Mouse (Mus musculus) heart, embryonic 15.5 days (tissue): ENCODE results near the gene 4933406M09Rik. TPM values are rescaled to one million over a fixed set of nuclear protein-coding genes. Genes with fewer than 3 reads are reported as not detected.

ENCODE experiments used
- ATAC-seq: fragments of 200-750 bp; cut with Nextera tagmentation; replicated peaks from 2 replicates; pipeline ENCODE4 v1.8.0; 2017; ENCODE audit warnings: low read depth, moderate TSS enrichment; ENCODE audit not compliant: insufficient number of reproducible peaks, insufficient read depth, low FRiP score
- H3K27ac ChIP-seq: fragments of 300-500 bp; sonication (generic); 2 replicates; pipeline ENCODE4 v1.5.1; 2015; ENCODE audit warnings: mild to moderate bottlenecking, inconsistent platforms
- H3K27me3 ChIP-seq: fragments of 300-500 bp; sonication (generic); 2 replicates; pipeline ENCODE4 v1.6.1; 2015; ENCODE audit warnings: inconsistent platforms
- H3K36me3 ChIP-seq: fragments of 300-500 bp; sonication (generic); 2 replicates; pipeline ENCODE4 v1.6.1; 2015; ENCODE audit warnings: mild to moderate bottlenecking, inconsistent platforms
- H3K4me1 ChIP-seq: fragments of 300-500 bp; sonication (generic); replicated peaks from 2 replicates; pipeline ENCODE4 v1.6.1; 2015; ENCODE audit warnings: inconsistent platforms
- H3K4me2 ChIP-seq: fragments of 300-500 bp; sonication (generic); 2 replicates; pipeline ENCODE4 v1.6.1; 2015; ENCODE audit warnings: inconsistent platforms, mild to moderate bottlenecking, moderate library complexity
- H3K4me3 ChIP-seq: fragments of 300-500 bp; sonication (generic); 2 replicates; pipeline ENCODE4 v1.5.1; 2015; ENCODE audit warnings: mild to moderate bottlenecking, inconsistent platforms
- H3K9ac ChIP-seq: fragments of 300-500 bp; sonication (generic); 2 replicates; pipeline ENCODE4 v1.6.1; 2015; ENCODE audit warnings: mild to moderate bottlenecking, inconsistent platforms
- H3K9me3 ChIP-seq: fragments of 300-500 bp; sonication (generic); replicated peaks from 2 replicates; pipeline ENCODE4 v1.6.1; 2016; ENCODE audit warnings: inconsistent platforms
- WGBS: fragments of 180-500 bp; shearing (Covaris S2); methylation state at CpG from one replicate; pipeline ENCODE4 v1.1.7; 2015; ENCODE audit warnings: mixed read lengths; 5-methylcytosine and 5-hydroxymethylcytosine counted together
- polyA plus RNA-seq: library from polyadenylated mRNA; unstranded; fragments of >200 nt; fragmentation: Nextera tagmentation; extraction: Ambion mirVana; gene quantifications from 2 replicates; pipeline ENCODE4 v1.2.1, GENCODE M21; 2015

Gene 4933406M09Rik
- not detected in 2 replicates for polyA plus RNA-seq

GRCm38 (mm10) chr1:134385666-134386065 lies at the start of gene 4933406M09Rik:
Gene 4933406M09Rik, plus strand, starts transcription at chr1:134385940.
- Histone ChIP-seq H3K4me1 (peaks cover 9% of the 10 kb centered on the region; the same call in 1 of the 2 replicates), H3K36me3 (no peaks in the 10 kb centered on the region), H3K9ac (no peak within 1 kb of the TSS), H3K27me3 (peaks cover 5% of the 10 kb centered on the region; the same call in 1 of the 2 replicates), H3K4me3 (no peak within 1 kb of the TSS), H3K9me3 (no peaks in the 10 kb centered on the region), H3K27ac (no peak within 1 kb of the TSS), H3K4me2 (no peak within 1 kb of the TSS)
- no peak for ATAC-seq
- WGBS, result 91% methylated on average over 1 of the region's 1 CpGs

GRCm38 (mm10) chr1:134336958-134337710 lies 48.6 kb upstream of the 4933406M09Rik start:
- H3K4me2 ChIP-seq, result no peak overlapping the region
- no peaks in the 10 kb centered on the region for H3K36me3 ChIP-seq
- no peak overlapping the region for H3K4me3 ChIP-seq
- no peaks in the 10 kb centered on the region for H3K9me3 ChIP-seq
- no peak for ATAC-seq
- H3K27me3 ChIP-seq, result no peaks in the 10 kb centered on the region
- WGBS, result 48% methylated on average over 11 of the region's 11 CpGs
- no peak overlapping the region for H3K9ac ChIP-seq
- peaks cover 81% of the 10 kb centered on the region for H3K4me1 ChIP-seq
- peak overlapping the region; percentile 56; the same call in 1 of the 2 replicates for H3K27ac ChIP-seq

GRCm38 (mm10) chr1:134339162-134339561 lies 46.6 kb upstream of the 4933406M09Rik start:
- no peaks in the 10 kb centered on the region for H3K9me3 ChIP-seq
- 44% methylated on average over 7 of the region's 7 CpGs for WGBS
- H3K27me3 ChIP-seq, result no peaks in the 10 kb centered on the region
- no peak for ATAC-seq
- H3K27ac ChIP-seq, result peak overlapping the region; percentile 63
- no peak overlapping the region for H3K9ac ChIP-seq
- H3K4me3 ChIP-seq, result no peak overlapping the region
- no peaks in the 10 kb centered on the region for H3K36me3 ChIP-seq
- H3K4me1 ChIP-seq, result peaks cover 79% of the 10 kb centered on the region
- H3K4me2 ChIP-seq, result peak overlapping the region; percentile 16; the same call in 1 of the 2 replicates

GRCm38 (mm10) chr1:134339757-134340619 lies 45.8 kb upstream of the 4933406M09Rik start:
- no peaks in the 10 kb centered on the region for H3K9me3 ChIP-seq
- H3K4me1 ChIP-seq, result peaks cover 78% of the 10 kb centered on the region
- no peak for ATAC-seq
- H3K4me2 ChIP-seq, result no peak overlapping the region
- H3K9ac ChIP-seq, result no peak overlapping the region
- no peaks in the 10 kb centered on the region for H3K27me3 ChIP-seq
- 93% methylated on average over 18 of the region's 18 CpGs for WGBS
- no peaks in the 10 kb centered on the region for H3K36me3 ChIP-seq
- peak overlapping the region; percentile 63 for H3K27ac ChIP-seq
- no peak overlapping the region for H3K4me3 ChIP-seq

DNA sequence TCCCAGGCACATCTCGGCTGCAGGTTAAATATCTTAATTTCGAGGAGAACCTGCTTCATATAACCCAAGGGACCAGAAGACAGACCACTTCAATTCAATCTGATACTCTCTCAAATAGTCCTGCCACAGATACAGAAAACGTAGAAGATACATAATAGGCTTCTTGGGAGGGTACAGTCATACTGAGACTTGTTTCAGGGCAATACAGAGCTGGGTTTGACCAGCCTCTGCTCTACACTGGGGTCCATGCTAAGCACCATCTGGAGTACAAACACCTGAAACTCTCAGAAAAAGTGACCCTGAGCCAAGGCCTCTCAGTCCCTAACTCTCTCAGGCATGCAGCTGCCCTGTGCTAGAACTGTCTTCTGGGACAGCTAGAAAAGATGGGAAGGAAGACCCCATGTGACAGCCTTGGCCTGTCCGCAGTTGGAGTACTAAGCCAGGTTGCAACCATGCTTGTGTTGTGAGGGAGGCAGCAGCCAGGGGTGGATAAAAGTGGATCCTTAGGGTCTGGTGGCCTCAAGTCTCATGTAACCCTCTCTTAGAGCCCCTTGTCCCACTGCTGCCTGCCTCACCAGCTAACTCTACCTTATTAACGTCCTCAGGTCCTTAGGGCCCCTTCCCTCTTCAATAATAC lies 44.0 kb upstream of the 4933406M09Rik start:
- H3K4me2 ChIP-seq, result peak overlapping the region; percentile 94
- peak overlapping the region; percentile 0; the same call in 1 of the 2 replicates for H3K9ac ChIP-seq
- no peaks in the 10 kb centered on the region for H3K9me3 ChIP-seq
- H3K27me3 ChIP-seq, result no peaks in the 10 kb centered on the region
- 60% methylated on average over 5 of the region's 5 CpGs for WGBS
- H3K4me3 ChIP-seq, result peak overlapping the region; percentile 65; the same call in 1 of the 2 replicates
- H3K27ac ChIP-seq, result peak overlapping the region; percentile 84
- no peak for ATAC-seq
- peaks cover 73% of the 10 kb centered on the region for H3K4me1 ChIP-seq
- peaks cover 4% of the 10 kb centered on the region for H3K36me3 ChIP-seq

- ATAC-seq, result no peak; the same call in 1 of the 2 replicates
- Histone ChIP-seq H3K9me3 (no peaks in the 10 kb centered on the region), H3K9ac (no peak overlapping the region), H3K4me1 (peaks cover 68% of the 10 kb centered on the region), H3K4me3 (peak overlapping the region; percentile 65), H3K4me2 (peak overlapping the region; percentile 94), H3K27me3 (no peaks in the 10 kb centered on the region), H3K36me3 (peaks cover 8% of the 10 kb centered on the region), H3K27ac (peak overlapping the region; percentile 84)
- 39% methylated on average over 2 of the region's 2 CpGs for WGBS
These were observed 43.5 kb upstream of the 4933406M09Rik start for GRCm38 (mm10) chr1:134342278-134342664.

- WGBS, result 59% methylated on average over 8 of the region's 8 CpGs
- Histone ChIP-seq H3K36me3 (peaks cover 12% of the 10 kb centered on the region), H3K27me3 (no peaks in the 10 kb centered on the region), H3K9me3 (no peaks in the 10 kb centered on the region), H3K4me2 (peak overlapping the region; percentile 94), H3K4me3 (peak overlapping the region; percentile 65), H3K4me1 (peaks cover 62% of the 10 kb centered on the region), H3K27ac (peak overlapping the region; percentile 84), H3K9ac (no peak overlapping the region; the same call in 1 of the 2 replicates)
- ATAC-seq, result no peak
These were observed 42.9 kb upstream of the 4933406M09Rik start for GRCm38 (mm10) chr1:134342781-134343310.

GRCm38 (mm10) chr1:134343567-134343966 lies 42.2 kb upstream of the 4933406M09Rik start:
- Histone ChIP-seq H3K27ac (peak overlapping the region; percentile 84), H3K9me3 (no peaks in the 10 kb centered on the region), H3K9ac (peak overlapping the region; percentile 48; the same call in 1 of the 2 replicates), H3K27me3 (no peaks in the 10 kb centered on the region), H3K4me1 (peaks cover 55% of the 10 kb centered on the region), H3K4me2 (peak overlapping the region; percentile 94), H3K36me3 (peaks cover 14% of the 10 kb centered on the region), H3K4me3 (peak overlapping the region; percentile 65)
- no peak for ATAC-seq
- WGBS, result 9% methylated on average over 2 of the region's 2 CpGs

- H3K4me2 ChIP-seq, result peak overlapping the region; percentile 94
- peak; percentile 90 for ATAC-seq
- peak overlapping the region; percentile 84 for H3K27ac ChIP-seq
- peaks cover 14% of the 10 kb centered on the region for H3K36me3 ChIP-seq
- peaks cover 48% of the 10 kb centered on the region for H3K4me1 ChIP-seq
- H3K9ac ChIP-seq, result peak overlapping the region; percentile 48
- no peaks in the 10 kb centered on the region for H3K27me3 ChIP-seq
- H3K9me3 ChIP-seq, result no peaks in the 10 kb centered on the region
- peak overlapping the region; percentile 65 for H3K4me3 ChIP-seq
- under 1% methylated on average over 54 of the region's 54 CpGs for WGBS
These were observed 41.5 kb upstream of the 4933406M09Rik start for GRCm38 (mm10) chr1:134344005-134344950.

GRCm38 (mm10) chr1:134345075-134345474 lies 40.7 kb upstream of the 4933406M09Rik start:
- H3K4me3 ChIP-seq, result peak overlapping the region; percentile 65; the same call in 1 of the 2 replicates
- 76% methylated on average over 4 of the region's 4 CpGs for WGBS
- H3K27me3 ChIP-seq, result no peaks in the 10 kb centered on the region
- H3K4me2 ChIP-seq, result peak overlapping the region; percentile 94
- H3K4me1 ChIP-seq, result peaks cover 44% of the 10 kb centered on the region
- H3K9me3 ChIP-seq, result no peaks in the 10 kb centered on the region
- H3K27ac ChIP-seq, result peak overlapping the region; percentile 84; the same call in 1 of the 2 replicates
- H3K36me3 ChIP-seq, result peaks cover 22% of the 10 kb centered on the region
- no peak for ATAC-seq
- H3K9ac ChIP-seq, result no peak overlapping the region
